In genomic region chr9:66667046-66667445, GRCm38 (mm10) we compare ENCODE assay signal across 19 mouse cellular contexts. TPM values are rescaled to one million over a fixed set of nuclear protein-coding genes. Genes with fewer than 3 reads are reported as not detected.
DNase-seq lines count a peak whose midpoint lies in the region; ATAC-seq and TF ChIP-seq lines count a peak whose summit lies in the region.
"Had no signal": no experiment of that assay in that cellular context is flagged by ENCODE, and none has a peak within 500 bp of the region (broad histone marks: within the 10 kb centered on the region; RNA-seq: fewer than 3 reads in every experiment).

No protein-coding gene starts in this region.

- no peaks in the 10 kb centered on the region for H3K36me3 ChIP-seq in intestine, embryonic 15.5 days
- H3K36me3 ChIP-seq: embryonic facial prominence, embryonic 15.5 days had no signal

- H3K27me3 ChIP-seq in intestine, embryonic 15.5 days (replicated peaks), result no peaks in the 10 kb centered on the region
- H3K27me3 ChIP-seq: embryonic facial prominence, embryonic 15.5 days; megakaryocyte, embryonic 14.5 days had no signal

- intact Hi-C loops in gastrocnemius, adult 2 months (cut with DNase I), result no loop called here

- TF ChIP-seq CTCF in gastrocnemius, adult 2 months (IDR thresholded peaks at IDR 0.05), result no peak

- H3K4me3 ChIP-seq in gastrocnemius, adult 2 months, result no peak overlapping the region
- H3K4me3 ChIP-seq in intestine, embryonic 15.5 days (replicated peaks), result no peak overlapping the region
- H3K4me3 ChIP-seq: embryonic facial prominence, embryonic 15.5 days; heart, adult 2 months; megakaryocyte, embryonic 14.5 days had no signal

- no peaks in the 10 kb centered on the region for H3K9me3 ChIP-seq in intestine, embryonic 15.5 days
- H3K9me3 ChIP-seq: embryonic facial prominence, embryonic 15.5 days had no signal

- ATAC-seq in intestine, embryonic 15.5 days, result peak; percentile 41; the same call in 1 of the 2 replicates
- ATAC-seq: forebrain, postnatal 0 days; inflammation-experienced regulatory T-cells, adult 6 months; midbrain, embryonic 16.5 days had no signal

- WGBS in intestine, embryonic 15.5 days, result 73% methylated on average over 6 of the region's 6 CpGs

- H3K4me2 ChIP-seq in intestine, embryonic 15.5 days (replicated peaks), result no peak overlapping the region
- H3K4me2 ChIP-seq: embryonic facial prominence, embryonic 15.5 days had no signal

- H3K9ac ChIP-seq in intestine, embryonic 15.5 days, result no peak overlapping the region
- H3K9ac ChIP-seq: embryonic facial prominence, embryonic 15.5 days; forebrain, postnatal 0 days had no signal

- H3K27ac ChIP-seq in gastrocnemius, adult 2 months, result peak overlapping the region; percentile 93
- no peak overlapping the region for H3K27ac ChIP-seq in intestine, embryonic 15.5 days
- H3K27ac ChIP-seq: embryonic facial prominence, embryonic 15.5 days; heart, adult 2 months had no signal

- DNase-seq in gastrocnemius, adult 2 months, result peak; percentile 63
- DNase-seq in gastrocnemius, postnatal 10 days, result no peak
- DNase-seq in kidney, postnatal 10 days, result peak; percentile 22
- no peak for DNase-seq in kidney, postnatal 36 days
- peak; percentile 23 to 38 for DNase-seq in natural killer cell, adult 2 months (ENCODE audit: low spot score in 2 of 2)
- no peak for DNase-seq in spleen, adult 18-20 months
- DNase-seq: B cell, adult 2 months; cerebellum, adult 9-11 months; forebrain, postnatal 0 days; gastrocnemius, postnatal 14 days; lung, adult 2 months; right cerebral cortex, postnatal 25 days had no signal

- H3K4me1 ChIP-seq in intestine, embryonic 15.5 days (replicated peaks), result no peaks in the 10 kb centered on the region; the same call in 1 of the 2 replicates

RNA-seq across cellular contexts. Expression of gene Car12, which starts 46.4 kb away (rescaled TPM):
- total RNA-seq in gastrocnemius, adult 2 months (2021), result under 1 TPM; 0.10 to 0.14 TPM
- total RNA-seq in gastrocnemius, postnatal 10 days (2021), result 1 to 10 TPM; 1.2 to 2.4 TPM
- 4.4 and 5.2 TPM in 2 replicates for polyA plus RNA-seq in intestine, embryonic 15.5 days (2015; fragmentation: Nextera tagmentation; extraction: Ambion mirVana)
- total RNA-seq: heart, adult 2 months; liver, adult 2 months had no signal
- polyA plus RNA-seq: heart, adult 2 months; liver, adult 2 months had no signal

Comparison
In these comparisons a context has a peak if more than half of its experiments do, and no peak if none do; other contexts are left out.
1. DNase-seq: peak in gastrocnemius, adult 2 months (single experiment), kidney, postnatal 10 days (single experiment) and natural killer cell, adult 2 months (2 of 2); none in gastrocnemius, postnatal 10 days (single experiment), kidney, postnatal 36 days (0 of 2) and spleen, adult 18-20 months (0 of 2).